Mouse (Mus musculus) common myeloid progenitor, adult 5-6 weeks (primary cell): ENCODE data around the gene Cntnap5a. TPM values are rescaled to one million over a fixed set of nuclear protein-coding genes. Genes with fewer than 3 reads are reported as not detected.

Experiments
- ATAC-seq: replicated peaks from 2 replicates; pipeline ENCODE4 v1.8.0; 2016; ENCODE audit warnings: low read depth, mild to moderate bottlenecking, moderate TSS enrichment, inconsistent platforms; ENCODE audit not compliant: poor library complexity, severe bottlenecking
- total RNA-seq: library from RNA; stranded (forward); fragments of 200-1000, 187-1606 nt; gene quantifications from 2 replicates; pipeline ENCODE4 v1.2.3, GENCODE M21; 2017

Cntnap5a gene
- total RNA-seq, 1 experiment from 2014 or later = not detected

- ATAC-seq = no peak
These were observed 628.7 kb downstream of the Cntnap5a start for GRCm38 (mm10) chr1:116313269-116313668.

GRCm38 (mm10) chr1:116324505-116324904 lies 639.9 kb downstream of the Cntnap5a start:
- no peak for ATAC-seq

GRCm38 (mm10) chr1:116353669-116354068 lies 669.1 kb downstream of the Cntnap5a start:
- ATAC-seq = no peak

- ATAC-seq = no peak
These were observed 681.0 kb downstream of the Cntnap5a start for GRCm38 (mm10) chr1:116365606-116366005.

- no peak for ATAC-seq
These were observed 681.6 kb downstream of the Cntnap5a start for GRCm38 (mm10) chr1:116366171-116366570.

- ATAC-seq = no peak
These were observed 682.2 kb downstream of the Cntnap5a start for GRCm38 (mm10) chr1:116366806-116367205.

GRCm38 (mm10) chr1:116367572-116367971 lies 683.0 kb downstream of the Cntnap5a start:
- ATAC-seq = no peak

- no peak for ATAC-seq
These were observed 686.3 kb downstream of the Cntnap5a start for GRCm38 (mm10) chr1:116370817-116371216.

GRCm38 (mm10) chr1:116373551-116373950 lies 689.0 kb downstream of the Cntnap5a start:
- no peak for ATAC-seq

GRCm38 (mm10) chr1:116392390-116392789 lies 707.8 kb downstream of the Cntnap5a start:
- ATAC-seq = no peak

- ATAC-seq = no peak
These were observed 717.6 kb downstream of the Cntnap5a start for GRCm38 (mm10) chr1:116401996-116402656.

GRCm38 (mm10) chr1:116409836-116410235 lies 725.3 kb downstream of the Cntnap5a start:
- ATAC-seq = no peak

- ATAC-seq = no peak
These were observed 743.8 kb downstream of the Cntnap5a start for GRCm38 (mm10) chr1:116428396-116428795.

GRCm38 (mm10) chr1:116455115-116455717 lies 770.7 kb downstream of the Cntnap5a start:
- no peak for ATAC-seq

- no peak for ATAC-seq
These were observed 793.1 kb downstream of the Cntnap5a start for GRCm38 (mm10) chr1:116477703-116478102.

GRCm38 (mm10) chr1:116488780-116489569 lies 804.4 kb downstream of the Cntnap5a start:
- no peak for ATAC-seq

- no peak for ATAC-seq
These were observed 893.6 kb downstream of the Cntnap5a start for GRCm38 (mm10) chr1:116577969-116578666.

GRCm38 (mm10) chr1:116616272-116616671 lies 931.7 kb downstream of the Cntnap5a start:
- no peak for ATAC-seq
